Mouse (Mus musculus): ENCODE results near the gene Bcor.

The Bcor gene

DNA sequence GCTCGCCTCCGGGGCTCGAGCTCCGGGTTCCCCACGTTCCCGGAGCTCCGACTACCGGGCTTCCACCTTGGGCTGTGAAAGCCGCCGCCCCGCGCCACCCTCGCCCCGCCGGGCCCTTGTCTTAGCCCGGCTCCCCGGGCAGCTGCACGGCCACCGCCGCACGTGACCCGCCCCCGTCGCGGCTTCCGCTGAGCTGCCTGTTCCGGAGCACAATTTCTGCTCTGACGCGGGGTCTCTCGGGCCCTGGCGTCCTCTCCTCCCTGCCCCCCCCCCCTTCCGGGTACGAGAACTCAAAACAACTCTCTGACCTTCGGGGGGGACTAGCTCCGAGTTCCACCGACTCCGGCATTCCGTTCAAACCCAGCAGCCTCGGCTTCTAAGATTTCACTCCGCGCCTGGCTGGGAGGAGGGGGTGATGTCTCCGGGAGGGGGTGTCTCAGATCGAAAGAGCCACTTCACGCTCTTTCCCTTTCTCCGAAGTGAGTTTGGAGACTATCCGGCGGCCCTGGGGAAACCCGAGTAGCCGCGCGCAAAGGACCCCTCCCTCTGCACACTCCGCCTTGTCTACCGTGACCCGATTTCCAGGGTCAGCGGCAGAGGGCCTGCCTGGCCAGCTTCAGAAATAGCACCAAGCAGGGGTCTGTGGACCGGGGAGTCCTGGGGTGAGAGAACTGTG lies at the start of gene Bcor:
Bcor (minus strand) TSS at position 375 of the 676 bp plus-strand sequence.
- peak; percentile 34 for DNase-seq

DNA sequence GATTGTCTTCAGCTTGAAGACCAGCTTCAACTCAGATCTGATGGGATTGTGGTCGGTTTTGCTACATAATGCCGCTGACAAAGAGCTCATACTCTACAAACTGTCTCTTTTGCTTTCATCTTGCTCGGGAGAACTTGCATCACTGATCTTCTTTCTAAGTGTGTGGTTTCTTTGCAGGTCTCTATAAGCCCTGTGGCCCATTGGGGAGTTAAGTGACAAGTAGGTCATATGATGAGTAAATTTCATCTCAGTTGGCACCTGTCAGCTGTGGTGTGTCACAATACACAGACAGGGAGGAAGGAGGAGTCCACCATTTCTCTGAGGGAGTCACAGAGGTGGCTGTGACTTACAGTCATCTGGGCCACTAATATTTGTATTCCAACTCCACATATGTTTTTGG lies 42.8 kb upstream of the Bcor start:
- no peak for DNase-seq

DNA sequence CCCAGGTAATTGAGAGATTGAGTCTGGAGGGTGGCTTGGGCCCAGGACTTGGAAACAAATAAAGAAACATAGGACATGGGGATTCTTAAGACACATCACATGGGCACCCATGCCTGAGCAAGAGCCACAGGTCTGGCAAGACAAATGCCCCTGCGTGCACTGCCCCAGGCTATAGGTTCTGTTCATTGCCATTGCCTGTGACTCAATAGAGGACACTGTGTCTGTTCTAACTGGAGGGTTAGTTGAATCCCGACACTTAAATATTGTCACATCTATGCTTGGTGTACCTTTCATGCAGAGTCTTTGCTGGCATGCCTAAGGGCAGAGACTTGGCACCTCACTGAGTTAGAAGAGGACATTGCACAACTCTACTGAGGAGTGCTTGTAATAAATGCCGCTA lies 41.0 kb upstream of the Bcor start:
- DNase-seq = no peak

DNA sequence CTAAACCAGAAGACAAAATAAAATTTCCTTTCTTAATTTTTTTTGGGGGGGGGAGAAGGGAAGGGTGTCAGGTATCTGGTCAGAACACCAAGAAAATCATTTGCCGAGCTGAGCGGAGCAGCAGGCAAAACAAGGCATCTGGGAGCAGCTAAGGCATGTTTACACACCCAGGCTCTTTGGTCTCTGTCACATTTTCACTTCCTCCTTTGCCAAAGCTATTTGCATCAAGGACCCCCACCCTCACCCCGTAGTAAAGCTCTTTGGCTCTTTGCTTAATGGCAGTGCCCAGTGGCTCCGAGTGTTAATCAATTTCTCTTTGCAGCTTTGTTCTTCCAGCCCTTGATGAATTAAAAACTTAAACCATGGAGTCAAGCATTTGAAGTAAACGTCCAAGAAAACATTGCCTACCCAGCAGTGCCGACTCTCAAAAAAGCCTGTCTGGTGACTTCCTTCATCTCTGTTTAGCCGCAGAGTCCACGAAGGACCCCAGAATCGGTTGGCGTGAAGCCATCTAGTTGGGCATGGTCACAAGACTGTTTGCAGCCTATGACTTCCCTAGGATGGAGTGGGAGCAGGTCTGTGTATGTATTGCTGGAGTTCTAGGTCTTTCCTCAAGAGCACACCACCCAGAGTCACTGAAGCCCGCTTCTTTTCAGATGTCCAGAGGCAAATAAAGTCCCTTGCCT lies 35.2 kb upstream of the Bcor start:
- no peak for DNase-seq

- DNase-seq = no peak
These were observed 32.2 kb upstream of the Bcor start for GRCm38 (mm10) chrX:12192343-12192742.

DNA sequence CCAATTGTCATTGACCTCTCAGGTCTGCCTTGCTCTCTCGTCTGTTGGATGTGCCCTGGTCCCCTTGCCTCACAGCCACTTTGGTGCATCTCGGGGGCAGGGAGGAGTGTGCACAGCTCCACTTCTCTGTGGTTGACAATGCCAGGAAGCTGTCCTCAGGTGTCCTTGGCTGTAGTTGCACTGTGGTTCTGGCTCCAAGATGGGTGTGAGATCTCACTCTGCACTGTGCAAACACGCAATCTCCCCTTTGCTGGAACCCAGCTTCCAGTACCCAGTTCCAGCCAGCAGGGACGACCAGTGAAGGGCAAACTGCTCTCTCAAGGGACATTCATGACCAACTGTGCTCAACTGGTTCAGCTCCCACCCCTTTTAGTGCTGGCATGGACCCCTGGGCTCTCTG lies 29.4 kb upstream of the Bcor start:
- DNase-seq = no peak

- DNase-seq = peak; percentile 34
These were observed 15.2 kb upstream of the Bcor start for GRCm38 (mm10) chrX:12175198-12175960.

DNA sequence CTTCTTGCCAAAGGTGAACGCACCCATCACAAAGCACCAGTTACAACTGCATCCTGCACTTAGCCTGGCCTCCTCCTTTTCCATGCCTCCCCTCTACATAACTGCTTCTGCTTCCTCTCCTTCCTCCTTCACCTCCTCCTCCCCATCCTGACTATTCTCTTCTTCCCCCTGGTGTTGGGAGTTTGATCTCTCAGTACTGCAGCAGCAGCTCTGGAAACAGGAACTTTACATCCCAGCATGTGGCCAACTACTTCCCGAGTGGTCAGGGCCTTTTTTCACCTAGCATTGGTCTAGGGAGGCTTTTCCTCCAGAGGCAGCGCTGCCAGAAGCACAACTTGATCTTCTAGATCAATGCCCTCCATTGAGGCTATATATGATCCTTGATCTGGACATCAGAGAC lies 10.0 kb upstream of the Bcor start:
- DNase-seq = no peak

- DNase-seq = peak; percentile 45
These were observed 4.7 kb upstream of the Bcor start for GRCm38 (mm10) chrX:12164591-12165529.

DNA sequence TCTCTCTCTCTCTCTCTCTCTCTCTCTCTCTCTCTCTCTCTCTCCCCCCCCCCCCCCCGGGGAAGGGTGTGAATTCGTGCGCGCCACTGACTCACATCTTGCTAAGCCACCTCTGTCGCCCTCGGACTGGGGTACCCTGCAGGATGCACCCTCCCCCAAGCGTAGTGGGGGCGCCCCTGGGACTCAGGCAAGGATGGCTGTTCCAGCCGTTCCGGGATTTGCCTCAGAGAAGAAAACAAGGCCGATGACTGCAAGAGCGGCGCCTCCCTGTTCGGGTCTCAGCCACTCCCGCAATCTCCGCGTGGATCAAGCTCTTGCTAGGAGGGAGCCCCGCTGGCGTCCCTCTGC lies 647 bp downstream of the Bcor start:
- no peak for DNase-seq

DNA sequence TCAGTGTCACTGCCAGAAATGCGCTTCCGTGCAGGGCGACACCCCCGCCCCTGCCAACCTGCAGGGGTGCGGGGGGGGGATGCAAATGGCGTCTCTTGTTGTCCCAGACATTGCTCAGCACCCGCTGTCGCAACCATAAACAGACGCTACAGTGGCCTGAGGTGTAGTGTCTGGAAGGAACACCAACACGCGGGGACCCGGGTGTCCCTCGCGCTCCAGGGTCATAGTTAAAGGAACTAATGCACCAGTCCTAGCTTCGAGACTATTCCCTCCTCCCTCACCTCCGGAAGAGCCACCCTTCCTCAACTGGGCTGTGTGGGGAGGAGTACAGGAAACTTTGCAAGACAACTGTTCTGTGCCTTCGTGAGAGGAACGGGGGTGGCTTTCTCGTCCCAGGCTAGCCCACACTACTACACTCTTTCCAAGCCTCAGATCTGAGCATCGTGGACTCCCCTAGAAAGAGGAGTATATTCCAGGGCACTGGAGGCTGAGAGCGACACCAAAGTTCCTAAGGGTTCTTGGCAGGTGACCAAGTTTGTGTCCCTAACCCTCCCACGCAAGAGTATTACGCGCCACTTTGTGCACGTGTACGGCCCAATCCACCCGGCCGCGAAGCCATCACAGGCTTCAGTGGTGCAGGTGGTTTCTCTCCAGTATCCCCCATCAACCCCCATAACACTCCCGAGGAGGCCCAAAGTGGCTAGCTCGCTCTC lies 1.2 kb downstream of the Bcor start:
- peak; percentile 43 for DNase-seq

DNA sequence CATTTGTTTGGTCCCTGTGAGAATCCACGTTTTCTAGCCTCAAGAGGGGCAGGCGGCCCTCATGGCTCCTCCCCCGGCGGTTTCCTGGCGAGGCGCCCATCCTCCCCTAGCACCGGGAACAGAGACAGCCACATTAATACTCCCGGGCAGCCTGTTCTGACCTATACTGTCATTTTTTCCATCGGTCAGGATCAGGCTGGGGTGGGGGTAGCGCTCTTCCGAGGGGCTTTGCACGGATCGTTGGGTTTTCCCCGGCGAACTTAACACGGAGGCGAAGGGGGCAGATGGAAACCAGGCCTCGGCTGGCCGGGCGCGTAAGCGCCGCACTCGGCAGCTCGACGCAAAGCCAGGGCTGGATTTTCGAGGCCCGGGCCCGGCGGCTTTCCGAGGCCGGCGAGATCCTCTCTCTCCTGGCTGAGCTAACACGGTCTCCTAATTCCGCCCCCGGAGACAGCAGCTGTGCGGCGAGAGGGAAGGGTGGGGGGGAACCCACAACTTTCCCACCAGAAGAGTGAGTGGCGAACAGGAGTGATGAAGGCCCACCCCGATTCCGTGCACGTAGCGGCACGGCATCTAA lies 1.8 kb downstream of the Bcor start:
- peak; percentile 64 for DNase-seq

DNA sequence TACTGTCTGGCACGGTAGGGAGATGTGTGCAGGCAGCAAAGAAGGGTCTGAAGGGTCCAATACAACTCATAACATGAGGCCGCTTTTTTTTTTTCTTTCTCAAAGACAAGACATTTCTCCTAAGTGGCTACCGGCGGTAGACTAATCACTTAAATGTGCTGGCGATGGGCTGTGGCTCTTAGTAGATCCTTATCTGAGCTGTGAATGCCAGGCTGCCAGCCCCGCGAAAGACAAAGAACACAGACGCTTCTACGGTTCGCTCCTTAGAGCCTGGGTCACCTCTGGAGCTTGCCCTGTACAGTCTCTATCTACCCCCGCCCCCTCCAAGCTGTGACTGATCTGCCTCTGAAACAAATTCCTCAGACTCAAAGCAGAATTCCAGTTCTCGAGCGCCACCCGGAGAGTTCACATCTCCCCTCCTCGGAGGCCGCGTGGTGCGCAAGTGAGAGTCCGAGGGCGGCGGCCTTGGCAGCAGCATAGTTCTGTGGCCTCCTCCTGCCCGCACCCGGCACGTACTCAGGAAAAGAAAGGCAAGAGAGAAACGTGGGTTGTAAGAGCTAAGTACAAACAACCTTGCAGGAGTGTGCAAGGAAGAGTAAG lies 2.7 kb downstream of the Bcor start:
- DNase-seq = peak; percentile 55

DNA sequence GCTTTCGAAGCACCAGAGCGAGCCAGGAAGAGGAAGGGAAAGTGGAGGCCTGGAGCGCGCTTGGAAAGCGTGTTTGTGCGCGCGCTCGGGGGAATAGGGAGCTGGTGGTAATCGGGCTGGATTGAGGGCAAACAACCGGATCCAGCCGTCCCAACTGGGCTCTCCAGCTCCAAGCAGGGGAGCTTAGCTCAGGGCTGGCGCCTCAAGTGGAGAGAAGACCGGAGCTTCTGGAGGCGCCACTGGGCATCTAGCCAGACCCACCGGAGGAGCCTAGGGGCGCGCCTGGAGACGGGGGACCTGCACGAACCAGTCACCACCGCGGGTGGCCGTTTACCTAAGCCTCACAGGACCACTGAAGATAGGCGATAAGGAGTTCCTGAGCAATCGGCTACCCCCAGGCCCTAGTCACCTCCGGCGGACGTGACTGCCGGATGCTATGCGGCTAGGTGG lies 4.3 kb downstream of the Bcor start:
- DNase-seq = no peak

GRCm38 (mm10) chrX:12155068-12155840 lies 4.9 kb downstream of the Bcor start:
- DNase-seq = no peak

- DNase-seq = no peak
These were observed 6.7 kb downstream of the Bcor start for GRCm38 (mm10) chrX:12153141-12154095.

DNA sequence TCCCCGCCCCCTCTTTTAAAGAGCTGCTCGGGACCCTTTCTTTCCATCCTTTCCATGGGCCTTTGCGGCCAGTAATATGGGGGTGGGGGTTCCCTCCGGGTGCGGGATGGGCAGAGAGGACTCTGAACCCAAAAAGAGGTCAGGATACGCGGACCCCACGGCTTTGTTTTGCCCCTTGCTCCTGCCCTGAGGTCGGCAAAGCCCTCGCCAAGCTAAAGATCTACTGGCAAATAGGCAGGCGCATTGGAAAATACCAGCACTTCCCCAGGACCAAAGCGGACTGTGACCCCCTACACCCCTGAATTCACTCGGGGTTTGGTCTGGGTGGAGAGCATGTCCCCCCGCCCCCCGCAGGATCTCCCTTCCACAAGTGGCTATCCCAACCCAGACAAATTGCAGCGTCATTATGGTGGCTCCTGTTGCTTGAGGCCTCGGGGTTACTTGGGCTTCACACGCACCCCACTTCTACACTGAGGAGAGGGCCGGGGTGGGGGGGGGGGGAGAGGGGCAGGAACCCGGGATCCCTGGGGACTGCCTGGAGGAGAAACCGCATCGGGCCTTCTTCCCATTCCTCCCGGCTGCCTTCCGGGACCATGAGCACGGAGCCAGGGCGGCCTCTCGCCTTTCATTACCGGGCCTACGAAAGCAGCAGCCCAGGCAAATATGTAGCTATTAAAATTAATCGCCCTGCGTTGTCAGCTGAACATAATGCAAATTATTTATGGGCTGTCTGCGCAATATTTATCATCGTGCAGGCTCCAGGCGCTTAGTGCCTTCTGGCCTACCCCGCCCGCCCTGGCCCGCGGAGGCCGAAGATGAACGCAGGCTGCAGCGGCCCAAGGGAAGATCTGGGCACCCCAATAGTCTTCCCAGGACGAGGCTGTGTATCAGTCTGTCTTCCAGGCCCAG lies 7.9 kb downstream of the Bcor start:
- DNase-seq = no peak
